Mouse (Mus musculus): ENCODE measurements around the gene Slc10a7. TPM values are rescaled to one million over a fixed set of nuclear protein-coding genes. Genes with fewer than 3 reads are reported as not detected.

Gene Slc10a7
- total RNA-seq, 2 experiments from 2014 or later: 14.1 to 36.0 TPM

DNA sequence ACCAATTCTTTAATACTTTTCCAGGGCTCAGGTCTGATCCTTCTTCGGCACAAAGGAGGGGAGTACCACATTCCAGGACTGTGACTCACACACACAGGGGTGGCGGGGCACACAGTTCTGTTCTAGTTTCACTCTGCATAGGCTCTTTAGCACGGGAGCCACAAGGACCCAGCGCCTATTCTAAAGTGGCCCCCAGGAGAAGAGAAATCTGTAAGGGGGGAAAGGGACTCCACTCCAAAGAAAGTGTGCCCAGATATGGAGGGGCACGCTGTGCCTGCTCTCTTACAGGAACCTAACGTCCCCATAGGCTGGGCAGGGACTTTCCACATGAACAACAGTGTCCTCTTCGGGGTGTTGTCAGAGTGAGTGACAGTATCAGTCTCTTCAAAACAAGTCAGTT, 262.1 kb downstream of the Slc10a7 start:
- no peak for ATAC-seq (replicated peaks; ENCODE audit: low FRiP score, poor library complexity, severe bottlenecking)

DNA sequence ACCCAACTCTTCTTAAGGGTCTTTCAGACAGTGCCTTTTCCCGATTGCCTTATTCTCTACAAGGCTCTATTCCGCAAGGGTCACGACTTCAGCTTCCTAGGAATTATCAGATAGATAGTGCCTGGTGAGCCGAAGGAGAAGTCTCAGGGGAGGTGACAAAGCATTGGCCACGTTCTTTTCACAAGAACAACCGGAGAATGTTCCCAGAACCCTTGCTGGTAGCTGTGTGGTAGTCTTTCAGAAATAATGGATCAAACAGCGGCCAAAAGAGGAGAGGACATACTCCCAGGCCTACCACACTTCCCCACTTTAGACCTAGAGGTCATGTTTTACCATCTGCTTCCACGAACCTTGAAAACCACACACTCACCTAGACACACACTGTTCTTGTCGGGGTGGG, 267.7 kb downstream of the Slc10a7 start:
- no peak for ATAC-seq (replicated peaks; ENCODE audit: low FRiP score, poor library complexity, severe bottlenecking)

Other genes starting within 250 kb of the Slc10a7 start
- gene Pou4f2, start 72.7 kb upstream of the Slc10a7 start, total RNA-seq (2015; ENCODE audit: low replicate concordance): not detected in 2 replicates
- gene Pou4f2, start 72.7 kb upstream of the Slc10a7 start, total RNA-seq (2017; ENCODE audit: low replicate concordance): not detected in 2 replicates
- 54.4 and 87.2 TPM in 2 replicates for gene Rbmxl1, start 448 bp upstream of the Slc10a7 start, total RNA-seq (2015; ENCODE audit: low replicate concordance)
- gene Rbmxl1, start 448 bp upstream of the Slc10a7 start, total RNA-seq (2017; ENCODE audit: low replicate concordance): 48.0 and 50.4 TPM in 2 replicates